Mouse (Mus musculus) forebrain, embryonic 11.5 days (tissue): Measurements from ENCODE around the gene Plppr5. TPM values are rescaled to one million over a fixed set of nuclear protein-coding genes. Genes with fewer than 3 reads are reported as not detected.

ENCODE experiments used
- ATAC-seq: fragments of 200-750 bp; cut with Nextera tagmentation; replicated peaks from 2 replicates; pipeline ENCODE4 v1.8.0; 2017; ENCODE audit warnings: moderate TSS enrichment; ENCODE audit not compliant: low FRiP score
- DNase-seq: peaks from one replicate; pipeline ENCODE4 v3.0.0-alpha.2; 2017; ENCODE audit warnings: low spot score
- H3K27ac ChIP-seq: fragments of 300-500 bp; sonication (generic); 2 replicates; pipeline ENCODE4 v1.5.1; 2014; ENCODE audit warnings: low read depth, low read length
- H3K27me3 ChIP-seq: fragments of 300-500 bp; sonication (generic); 2 replicates; pipeline ENCODE4 v1.6.1; 2014; ENCODE audit warnings: mild to moderate bottlenecking, low read length, mixed read lengths; ENCODE audit not compliant: control insufficient read depth, insufficient read depth
- H3K36me3 ChIP-seq: fragments of 300-500 bp; sonication (generic); 2 replicates; pipeline ENCODE4 v1.6.1; 2014; ENCODE audit warnings: mild to moderate bottlenecking, low read length, moderate library complexity, mixed read lengths; ENCODE audit not compliant: control insufficient read depth, insufficient read depth
- H3K4me1 ChIP-seq: fragments of 300-500 bp; sonication (generic); replicated peaks from 2 replicates; pipeline ENCODE4 v1.6.1; 2014; ENCODE audit warnings: low read length, mixed read lengths; ENCODE audit not compliant: control insufficient read depth, insufficient read depth
- H3K4me2 ChIP-seq: fragments of 300-500 bp; sonication (generic); 2 replicates; pipeline ENCODE4 v1.6.1; 2014; ENCODE audit warnings: low read depth, mild to moderate bottlenecking, low read length, moderate library complexity, mixed read lengths; ENCODE audit not compliant: severe bottlenecking
- H3K4me3 ChIP-seq: fragments of 300-500 bp; sonication (generic); 2 replicates; pipeline ENCODE4 v1.5.1; 2014; ENCODE audit warnings: low read depth, low read length
- H3K9ac ChIP-seq: fragments of 300-500 bp; sonication (generic); 2 replicates; pipeline ENCODE4 v1.6.1; 2014; ENCODE audit warnings: low read length
- H3K9me3 ChIP-seq: fragments of 300-500 bp; sonication (generic); 2 replicates; pipeline ENCODE4 v1.6.1; 2016; ENCODE audit warnings: low read length, mixed read lengths; ENCODE audit not compliant: control insufficient read depth
- WGBS: fragments of 180-500 bp; shearing (Covaris S2); extraction: QIAGEN DNeasy Blood & Tissue Kit; methylation state at CpG from one replicate; pipeline ENCODE4 v1.1.7; 2014; 5-methylcytosine and 5-hydroxymethylcytosine counted together
- polyA plus RNA-seq: library from polyadenylated mRNA; unstranded; fragments of >200 nt; fragmentation: Nextera tagmentation; extraction: Ambion mirVana; gene quantifications from 2 replicates; pipeline ENCODE4 v1.2.1, GENCODE M21; 2014

Gene Plppr5
- polyA plus RNA-seq, 1 experiment from 2014 or later, result 0.29 TPM

GRCm38 (mm10) chr3:117602404-117602803 lies 27.8 kb downstream of the Plppr5 start:
- DNase-seq, result no peak
- no peak overlapping the region for H3K4me2 ChIP-seq
- H3K27ac ChIP-seq, result no peak overlapping the region
- no peaks in the 10 kb centered on the region for H3K36me3 ChIP-seq
- no peak overlapping the region for H3K4me3 ChIP-seq
- H3K27me3 ChIP-seq, result no peaks in the 10 kb centered on the region
- 62% methylated on average over 1 of the region's 1 CpGs for WGBS
- no peak overlapping the region for H3K9ac ChIP-seq
- no peaks in the 10 kb centered on the region for H3K4me1 ChIP-seq
- no peaks in the 10 kb centered on the region for H3K9me3 ChIP-seq
- no peak; the same call in 1 of the 2 replicates for ATAC-seq

GRCm38 (mm10) chr3:117603458-117603857 lies 28.8 kb downstream of the Plppr5 start:
- H3K4me2 ChIP-seq, result no peak overlapping the region

GRCm38 (mm10) chr3:117606383-117606782 lies 31.7 kb downstream of the Plppr5 start:
- Histone ChIP-seq H3K27me3 (no peaks in the 10 kb centered on the region), H3K9me3 (no peaks in the 10 kb centered on the region), H3K36me3 (no peaks in the 10 kb centered on the region), H3K9ac (no peak overlapping the region), H3K27ac (no peak overlapping the region), H3K4me2 (no peak overlapping the region), H3K4me3 (no peak overlapping the region), H3K4me1 (no peaks in the 10 kb centered on the region)
- ATAC-seq (no peak), DNase-seq (no peak)

More at GRCm38 (mm10) chr3:117603458-117603857, 28.8 kb downstream of the Plppr5 start:
- no peaks in the 10 kb centered on the region for H3K36me3 ChIP-seq
- 72% methylated on average over 2 of the region's 2 CpGs for WGBS
- no peak for ATAC-seq
- H3K9me3 ChIP-seq, result no peaks in the 10 kb centered on the region
- H3K27me3 ChIP-seq, result no peaks in the 10 kb centered on the region
- no peaks in the 10 kb centered on the region for H3K4me1 ChIP-seq
- no peak overlapping the region for H3K27ac ChIP-seq
- H3K4me3 ChIP-seq, result no peak overlapping the region
- no peak for DNase-seq
- no peak overlapping the region for H3K9ac ChIP-seq

DNA sequence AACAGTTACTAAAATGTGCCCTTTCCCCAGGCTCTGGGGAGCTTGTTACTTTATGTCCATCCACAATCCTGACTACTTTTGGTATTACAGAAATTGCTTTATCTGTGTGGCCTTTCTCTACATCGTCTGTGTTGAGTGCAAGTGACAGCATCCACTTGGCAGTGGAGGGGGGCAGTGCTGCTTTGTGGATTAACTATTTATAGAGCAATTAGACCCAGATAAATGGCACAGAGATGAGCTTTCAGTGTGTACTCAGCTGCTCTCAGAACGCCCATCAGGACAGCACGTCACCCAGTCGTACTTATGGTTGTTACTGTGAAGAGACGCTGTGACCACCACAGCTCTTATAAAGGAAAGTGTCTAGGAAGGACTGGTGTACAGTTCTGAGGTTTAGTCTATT lies 36.8 kb downstream of the Plppr5 start:
- 84% methylated on average over 5 of the region's 5 CpGs for WGBS
- no peaks in the 10 kb centered on the region for H3K27me3 ChIP-seq
- ATAC-seq (no peak), DNase-seq (no peak)
- no peaks in the 10 kb centered on the region for H3K4me1 ChIP-seq
- no peaks in the 10 kb centered on the region for H3K9me3 ChIP-seq
- H3K27ac ChIP-seq, result no peak overlapping the region
- no peak overlapping the region for H3K4me2 ChIP-seq
- no peak overlapping the region for H3K9ac ChIP-seq
- H3K36me3 ChIP-seq, result no peaks in the 10 kb centered on the region
- H3K4me3 ChIP-seq, result no peak overlapping the region

DNA sequence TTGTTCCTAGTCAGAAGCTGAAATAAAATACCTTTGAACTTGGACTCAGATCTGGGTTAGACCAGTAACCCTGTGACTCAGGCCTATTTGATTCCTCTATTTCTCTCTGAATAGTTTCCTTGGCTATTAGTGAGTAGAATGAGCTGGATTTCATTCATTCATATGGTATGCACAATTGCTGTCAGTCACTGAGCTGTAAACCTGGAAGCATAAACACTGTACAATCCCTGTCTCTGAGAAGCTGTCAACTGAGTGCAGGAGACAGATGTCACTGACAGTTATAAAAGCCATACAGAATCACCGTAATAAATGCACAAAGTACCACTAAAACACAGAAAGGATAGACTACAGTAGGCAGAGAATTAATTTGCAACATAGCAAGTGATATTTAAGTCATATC lies 40.2 kb downstream of the Plppr5 start:
- no peak for DNase-seq

DNA sequence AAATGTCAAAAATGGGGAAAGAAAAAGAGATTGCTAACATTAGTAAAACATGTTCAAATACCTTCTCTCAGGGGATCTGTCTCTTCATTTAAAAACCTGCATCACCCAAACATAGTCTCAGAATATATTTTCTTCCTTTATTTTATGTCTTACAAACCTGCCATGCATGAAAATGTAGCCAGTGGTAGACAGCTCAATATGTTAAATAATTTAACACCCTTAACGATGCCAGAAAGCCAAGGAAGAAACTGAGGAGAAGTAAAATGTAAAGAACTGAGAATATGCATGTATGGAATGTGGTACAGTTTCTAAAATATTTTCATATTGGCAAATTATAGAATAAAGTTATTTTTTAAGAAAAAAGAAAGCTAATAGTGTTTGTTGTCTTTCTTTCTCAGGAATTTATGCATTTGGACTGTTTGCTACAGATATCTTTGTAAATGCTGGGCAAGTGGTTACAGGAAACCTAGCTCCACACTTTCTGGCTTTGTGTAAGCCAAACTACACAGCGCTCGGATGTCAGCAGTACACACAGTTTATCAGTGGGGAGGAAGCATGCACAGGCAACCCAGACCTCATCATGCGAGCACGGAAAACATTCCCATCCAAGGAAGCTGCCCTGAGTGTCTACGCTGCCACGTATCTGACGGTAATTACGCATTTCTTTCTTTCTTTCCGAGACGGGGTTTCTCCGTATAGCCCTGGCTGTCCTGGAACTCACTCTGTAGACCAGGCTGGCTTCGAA lies 50.8 kb downstream of the Plppr5 start:
- ATAC-seq, result no peak

More for the DNA sequence above, 40.2 kb downstream of the Plppr5 start:
- no peaks in the 10 kb centered on the region for H3K4me1 ChIP-seq
- no peak overlapping the region for H3K4me3 ChIP-seq
- no peaks in the 10 kb centered on the region for H3K36me3 ChIP-seq
- H3K9ac ChIP-seq, result no peak overlapping the region
- no peaks in the 10 kb centered on the region for H3K9me3 ChIP-seq
- H3K4me2 ChIP-seq, result no peak overlapping the region
- no peaks in the 10 kb centered on the region for H3K27me3 ChIP-seq
- no peak overlapping the region for H3K27ac ChIP-seq
- 76% methylated on average over 1 of the region's 1 CpGs for WGBS
- no peak for ATAC-seq

DNA sequence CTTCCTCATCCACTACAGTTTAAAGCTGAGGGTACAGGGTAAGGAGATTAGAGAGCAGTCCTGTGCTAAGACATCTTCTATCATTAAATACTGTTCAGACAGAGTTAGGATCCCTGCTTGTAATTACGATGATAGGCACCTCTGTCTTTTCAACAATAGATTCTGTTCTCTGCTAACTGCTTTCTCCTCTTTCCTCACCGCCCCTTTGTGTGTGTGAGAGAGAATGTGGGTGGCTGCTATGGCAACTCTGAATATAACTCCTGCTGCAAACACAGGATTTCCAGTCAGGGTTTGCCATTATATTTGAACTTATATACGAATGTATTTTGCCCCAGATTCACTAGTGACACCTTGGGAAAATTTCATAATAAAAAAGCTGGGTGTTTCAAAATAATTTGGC lies 54.2 kb downstream of the Plppr5 start:
- no peak; the same call in 1 of the 2 replicates for ATAC-seq
- no peaks in the 10 kb centered on the region for H3K27me3 ChIP-seq
- 33% methylated on average over 3 of the region's 3 CpGs for WGBS
- H3K4me1 ChIP-seq, result peaks cover 3% of the 10 kb centered on the region; the same call in 1 of the 2 replicates
- H3K4me3 ChIP-seq, result no peak overlapping the region
- H3K9me3 ChIP-seq, result no peaks in the 10 kb centered on the region
- no peak overlapping the region for H3K4me2 ChIP-seq
- H3K9ac ChIP-seq, result no peak overlapping the region
- no peak overlapping the region for H3K27ac ChIP-seq
- H3K36me3 ChIP-seq, result no peaks in the 10 kb centered on the region
- DNase-seq, result no peak

More for the DNA sequence above, 50.8 kb downstream of the Plppr5 start:
- WGBS, result 95% methylated on average over 13 of the region's 13 CpGs
- H3K9ac ChIP-seq, result no peak overlapping the region
- H3K4me2 ChIP-seq, result no peak overlapping the region
- no peaks in the 10 kb centered on the region for H3K9me3 ChIP-seq
- H3K27me3 ChIP-seq, result no peaks in the 10 kb centered on the region
- peaks cover 3% of the 10 kb centered on the region; the same call in 1 of the 2 replicates for H3K4me1 ChIP-seq
- H3K36me3 ChIP-seq, result no peaks in the 10 kb centered on the region
- H3K27ac ChIP-seq, result no peak overlapping the region
- no peak for DNase-seq
- H3K4me3 ChIP-seq, result no peak overlapping the region

DNA sequence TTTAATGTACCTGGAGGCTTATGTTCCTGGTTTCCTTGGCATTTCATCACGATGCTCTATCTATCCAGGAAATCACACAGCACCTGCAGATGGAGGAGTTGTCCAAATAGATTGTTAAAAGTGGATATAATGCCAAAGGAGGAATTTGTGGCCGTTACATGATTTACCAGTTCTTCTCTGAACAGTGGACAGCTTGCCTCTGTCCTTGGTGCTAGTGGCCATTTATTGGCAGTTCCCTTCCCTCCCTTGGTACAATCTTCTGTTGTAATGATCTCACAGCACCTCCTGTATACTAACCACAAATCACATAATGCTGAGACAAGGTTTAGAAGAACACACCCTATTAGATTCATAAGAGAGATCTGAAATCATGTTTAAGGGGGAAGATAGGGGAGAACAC lies 55.7 kb downstream of the Plppr5 start:
- Histone ChIP-seq H3K9me3 (no peaks in the 10 kb centered on the region), H3K4me3 (no peak overlapping the region), H3K4me1 (peaks cover 3% of the 10 kb centered on the region; the same call in 1 of the 2 replicates), H3K9ac (no peak overlapping the region), H3K36me3 (no peaks in the 10 kb centered on the region), H3K4me2 (no peak overlapping the region), H3K27me3 (no peaks in the 10 kb centered on the region), H3K27ac (no peak overlapping the region)
- no peak for DNase-seq
- 64% methylated on average over 2 of the region's 2 CpGs for WGBS
- no peak for ATAC-seq

DNA sequence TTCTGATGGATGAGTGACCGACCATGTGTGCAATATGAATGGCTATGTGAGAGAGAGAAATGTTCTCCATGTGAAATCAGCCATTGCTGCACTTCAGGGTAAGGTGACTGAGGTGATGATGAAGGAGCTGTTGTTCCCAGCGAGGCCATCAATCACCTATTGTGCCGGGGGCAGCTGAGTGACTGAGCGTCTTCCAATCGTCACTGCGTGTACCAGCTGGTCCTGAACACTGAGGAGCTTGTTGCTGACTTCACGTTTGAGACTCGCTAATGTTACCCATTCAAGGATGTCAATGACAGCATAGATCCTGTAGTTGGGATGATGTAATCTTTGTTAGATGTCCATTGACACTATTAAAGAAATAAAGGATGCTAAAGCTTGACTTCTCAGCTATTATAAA lies 74.0 kb downstream of the Plppr5 start:
- no peak overlapping the region for H3K9ac ChIP-seq
- H3K4me1 ChIP-seq, result no peaks in the 10 kb centered on the region
- H3K4me3 ChIP-seq, result no peak overlapping the region
- ATAC-seq (no peak), DNase-seq (no peak)
- WGBS, result 80% methylated on average over 8 of the region's 8 CpGs
- no peak overlapping the region for H3K27ac ChIP-seq
- no peaks in the 10 kb centered on the region for H3K36me3 ChIP-seq
- no peaks in the 10 kb centered on the region for H3K27me3 ChIP-seq
- H3K4me2 ChIP-seq, result no peak overlapping the region
- no peaks in the 10 kb centered on the region for H3K9me3 ChIP-seq
